Mouse (Mus musculus) C3H10T1/2 (cell line): ENCODE data around the gene Ms4a4a. TPM values are rescaled to one million over a fixed set of nuclear protein-coding genes. Genes with fewer than 3 reads are reported as not detected.

Experiments
- polyA plus RNA-seq, 2 experiments: library from polyadenylated mRNA; unstranded; fragments of >200 nt; fragmentation: generic; extraction: Trizol; gene quantifications; one replicate each; pipeline ENCODE4 v1.2.1; 2012; ENCODE audit warnings: missing spikeins in 2 of 2

The Ms4a4a gene
- not detected for polyA plus RNA-seq

GRCm38 (mm10) chr19:11375273-11375672 lies at the start of gene Ms4a4a:
TSS of gene Ms4a4a (plus strand) at chr19:11375523.

DNA sequence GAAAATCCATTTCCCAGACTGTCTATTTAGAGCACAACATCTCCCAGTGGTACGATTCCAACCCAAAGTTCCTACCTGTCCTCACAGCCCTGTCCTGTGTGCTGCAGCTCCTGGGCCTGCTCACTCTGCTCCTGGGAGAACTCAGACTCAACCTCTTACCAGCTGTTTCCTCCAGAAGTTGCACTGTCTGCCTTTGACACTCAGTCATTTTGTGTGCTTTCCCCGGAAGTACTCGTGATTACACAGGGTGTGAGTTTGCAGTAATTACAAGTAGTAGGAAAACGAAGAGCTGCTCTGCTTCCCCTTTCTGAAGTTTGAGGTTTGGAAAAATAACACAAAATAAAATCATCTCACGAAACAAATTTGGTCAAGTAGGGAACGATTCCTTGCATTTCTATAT lies 39.4 kb upstream of the Ms4a4a start, which contains the start of gene Ms4a7:
TSS of gene Ms4a7 (minus strand) at position 215 of the 400 bp plus-strand sequence.

DNA sequence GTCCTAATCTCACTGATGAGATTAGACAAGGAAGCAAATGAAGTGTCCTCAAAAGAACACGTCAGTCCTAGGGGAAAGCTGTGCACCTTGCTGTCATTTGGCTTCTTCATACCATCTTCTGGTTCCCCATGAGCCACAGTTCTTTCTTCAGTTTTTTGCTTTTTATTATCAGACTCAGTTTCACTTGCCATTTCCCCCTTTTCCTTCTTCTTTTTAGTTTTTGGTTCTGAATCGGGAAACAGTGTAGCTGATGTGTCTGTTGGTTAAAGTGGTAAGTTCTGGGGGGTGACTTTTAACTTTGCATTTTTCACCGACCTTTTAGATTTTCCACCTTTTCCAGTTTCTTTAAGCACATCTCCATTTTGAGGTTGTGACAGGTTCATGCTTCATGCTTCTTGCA lies 29.2 kb downstream of the Ms4a4a start, which contains the start of gene Ms4a4c:
TSS of gene Ms4a4c (plus strand) at position 244 of the 400 bp plus-strand sequence.

Other genes starting within 250 kb of the Ms4a4a start
- gene 1700017D01Rik, start 244.6 kb upstream of the Ms4a4a start, polyA plus RNA-seq = not detected
- not detected for gene 1700025F22Rik, start 210.2 kb upstream of the Ms4a4a start, polyA plus RNA-seq
- not detected for gene Ms4a13, start 178.8 kb upstream of the Ms4a4a start, polyA plus RNA-seq
- gene Ms4a12, start 143.1 kb upstream of the Ms4a4a start, polyA plus RNA-seq = not detected
- gene Ms4a1, start 109.3 kb upstream of the Ms4a4a start, polyA plus RNA-seq = not detected
- gene Ms4a5, start 91.7 kb upstream of the Ms4a4a start, polyA plus RNA-seq = not detected
- gene Ms4a14, start 61.1 kb upstream of the Ms4a4a start, polyA plus RNA-seq = not detected
- gene Ms4a7, start 39.4 kb upstream of the Ms4a4a start, polyA plus RNA-seq = not detected
- not detected for gene Ms4a4c, start 29.2 kb downstream of the Ms4a4a start, polyA plus RNA-seq
- gene Ms4a4b, start 68.0 kb downstream of the Ms4a4a start, polyA plus RNA-seq = not detected
- gene Ms4a6c, start 93.8 kb downstream of the Ms4a4a start, polyA plus RNA-seq = not detected
- gene Gm8369, start 110.4 kb downstream of the Ms4a4a start, polyA plus RNA-seq = not detected
- not detected for gene Ms4a6b, start 141.0 kb downstream of the Ms4a4a start, polyA plus RNA-seq
- not detected for gene Ms4a4d, start 161.3 kb downstream of the Ms4a4a start, polyA plus RNA-seq
- under 1 TPM in 1 of 2 experiments, not detected in 1; 0.09 TPM for gene Ms4a6d, start 229.3 kb downstream of the Ms4a4a start, polyA plus RNA-seq
- gene Ms4a2, start 248.2 kb downstream of the Ms4a4a start, polyA plus RNA-seq = not detected